Mouse (Mus musculus) CD4-positive helper T cell, adult 2 months (primary cell): Measurements from ENCODE around the gene Pi4k2b.
"Not testable (repeated sequence)": the region's sequence is repeated elsewhere in the genome, so short reads cannot be mapped to it uniquely, and the experiment has no call there.

Source experiments
- DNase-seq: peaks from one replicate; pipeline ENCODE4 v3.0.0-alpha.2; 2012; ENCODE audit warnings: low read depth, missing footprints, low spot score

Gene Pi4k2b

DNA sequence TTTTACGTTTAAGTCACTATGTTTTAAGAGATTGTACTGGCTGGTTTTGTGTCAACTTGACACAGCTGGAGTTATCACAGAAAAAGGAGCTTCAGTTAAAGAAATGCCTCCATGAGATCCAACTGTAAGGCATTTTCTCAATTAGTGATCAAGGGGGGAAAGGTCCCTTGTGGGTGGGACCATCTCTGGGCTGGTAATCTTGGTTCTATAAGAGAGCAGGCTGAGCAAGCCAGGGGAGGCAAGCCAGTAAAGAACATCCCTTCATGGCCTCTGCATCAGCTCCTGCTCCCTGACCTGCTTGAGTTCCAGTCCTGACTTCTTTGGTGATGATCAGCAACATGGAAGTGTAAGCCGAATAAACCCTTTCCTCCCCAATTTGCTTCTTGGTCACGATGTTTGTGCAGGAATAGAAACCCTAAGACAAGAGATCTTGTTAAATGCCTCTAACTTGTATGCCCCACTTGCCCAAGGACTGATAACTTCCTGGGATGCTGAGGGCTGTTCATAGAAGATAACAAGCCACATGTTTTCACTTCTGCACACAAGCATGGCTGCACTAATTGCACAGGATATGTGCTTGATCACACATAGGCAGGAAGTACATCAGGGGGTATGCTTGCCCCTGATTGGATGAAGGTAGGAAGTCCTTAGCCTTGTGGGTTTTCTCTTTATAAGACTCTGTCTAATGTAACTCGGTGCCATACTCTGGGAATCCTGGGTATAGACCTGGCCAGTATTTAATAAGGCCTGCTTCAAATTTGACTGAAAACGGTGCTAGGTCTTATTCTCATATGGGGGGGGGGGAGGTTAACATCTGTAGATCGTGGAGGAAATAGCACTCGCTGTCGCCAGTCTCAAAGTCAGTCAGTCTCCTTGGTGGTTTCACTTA lies 35.3 kb downstream of the Pi4k2b start:
- not testable (repeated sequence) for DNase-seq

DNA sequence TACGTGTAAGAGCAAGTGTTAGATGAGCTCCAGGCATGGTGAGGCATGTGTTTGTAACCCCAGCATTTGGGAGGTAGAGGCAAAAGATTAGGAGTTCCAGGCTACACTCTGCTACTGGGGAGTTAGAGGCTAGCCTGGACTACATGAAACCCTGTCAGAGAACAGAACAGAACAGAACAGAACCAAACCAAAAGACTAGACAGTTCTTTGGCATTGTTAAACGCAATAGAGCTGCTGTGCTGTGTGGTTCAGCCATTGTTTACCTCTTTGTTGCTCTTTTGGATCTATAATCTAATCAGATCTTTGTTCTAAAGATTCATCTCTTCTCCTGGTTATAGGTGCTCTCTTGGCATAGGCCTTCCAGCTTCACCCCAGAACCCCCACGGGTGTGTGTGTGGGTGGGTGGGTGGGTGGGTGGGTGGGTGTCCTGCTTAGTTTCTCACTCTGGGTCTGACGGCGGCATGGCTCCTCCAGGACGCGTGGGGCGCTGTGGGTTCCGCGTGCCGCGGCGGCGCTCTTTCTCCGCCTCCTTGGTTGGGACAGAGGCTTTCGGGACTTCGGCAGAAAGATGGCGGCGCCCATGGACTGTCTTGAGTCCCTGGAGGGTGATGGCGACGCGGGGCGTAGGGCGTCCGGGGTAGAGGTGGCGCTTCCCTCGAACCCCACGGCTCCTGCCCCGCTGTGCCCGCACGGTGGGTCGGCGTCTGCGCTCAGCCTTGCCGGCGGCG lies 41.3 kb downstream of the Pi4k2b start:
- peak; percentile 88 for DNase-seq

DNA sequence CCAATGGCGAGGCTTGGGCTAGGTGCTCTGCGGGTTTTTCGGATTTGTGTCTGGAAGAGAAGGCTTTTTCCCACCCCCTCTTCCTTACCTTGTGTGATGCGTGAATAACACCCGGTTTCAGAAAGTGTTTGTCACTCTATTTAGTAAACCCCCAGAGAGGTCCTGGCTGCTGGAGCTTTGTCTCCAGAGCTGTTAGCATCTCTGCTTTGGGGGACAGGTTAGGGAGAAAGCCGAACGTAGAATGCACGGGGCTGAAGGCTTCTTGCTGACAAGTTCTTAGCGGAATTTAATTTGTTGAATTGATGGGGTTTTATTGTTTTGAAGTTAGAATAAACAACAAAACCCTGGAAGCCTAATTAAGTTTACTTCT lies 41.9 kb downstream of the Pi4k2b start:
- DNase-seq = no peak

DNA sequence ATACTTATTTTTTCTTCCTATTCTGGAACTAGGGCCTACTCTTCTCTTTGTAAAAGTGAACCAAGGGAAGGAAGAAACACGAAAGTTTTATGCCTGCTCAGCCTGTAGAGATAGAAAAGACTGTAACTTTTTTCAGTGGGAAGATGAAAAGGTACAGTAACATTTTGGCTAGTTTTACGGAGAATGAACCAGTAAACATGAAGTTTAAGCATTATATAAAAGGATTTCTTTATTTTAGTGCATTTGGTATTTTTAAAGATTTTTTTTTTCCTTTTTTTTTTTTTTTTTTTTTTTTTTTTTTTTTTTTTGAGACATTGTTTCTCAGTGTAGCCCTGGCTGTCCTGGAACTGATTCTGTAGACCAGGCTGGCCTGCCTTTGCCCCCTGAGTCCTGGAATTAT lies 42.6 kb downstream of the Pi4k2b start:
- no peak for DNase-seq

DNA sequence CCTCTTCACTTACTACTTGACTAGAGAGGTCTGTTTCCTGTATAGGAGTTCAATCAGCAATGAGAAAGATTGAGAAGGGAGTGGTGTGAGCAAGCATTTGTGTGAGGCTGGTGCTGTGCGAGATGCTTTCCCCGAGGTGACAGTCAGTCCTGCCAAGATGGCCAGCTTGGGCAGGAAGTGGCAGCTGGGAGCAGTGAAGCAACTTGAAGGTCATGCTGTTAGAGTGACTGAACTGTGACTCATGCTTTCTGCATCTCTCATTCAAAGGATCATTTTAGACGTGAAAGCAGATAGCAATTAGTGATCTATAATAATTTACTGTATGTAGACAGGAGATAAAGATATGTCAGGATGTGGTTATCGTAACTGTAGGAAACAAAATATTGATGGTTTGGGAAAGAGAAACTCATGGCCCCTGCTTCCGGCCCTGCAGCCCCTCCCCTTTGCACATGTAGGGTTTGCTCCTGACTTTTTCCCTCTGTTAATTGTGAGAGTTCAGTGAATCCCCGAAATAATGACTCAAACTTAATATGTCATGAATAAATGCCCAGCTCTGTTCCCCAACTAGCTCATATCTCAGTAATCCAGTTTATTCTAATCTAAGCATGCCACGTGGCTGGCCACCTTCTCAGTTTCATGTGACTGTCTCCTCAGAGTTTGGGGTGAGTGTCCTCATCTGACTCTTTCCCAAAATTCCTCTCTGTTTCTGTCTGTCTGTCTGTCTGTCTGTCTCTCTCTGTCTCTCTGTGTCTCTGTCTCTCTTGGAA lies 45.4 kb downstream of the Pi4k2b start:
- DNase-seq = peak; percentile 39

GRCm38 (mm10) chr5:52793230-52793629 lies 51.9 kb downstream of the Pi4k2b start:
- DNase-seq = no peak

- no peak for DNase-seq
Observed at GRCm38 (mm10) chr5:52794109-52794508, 52.7 kb downstream of the Pi4k2b start.

DNA sequence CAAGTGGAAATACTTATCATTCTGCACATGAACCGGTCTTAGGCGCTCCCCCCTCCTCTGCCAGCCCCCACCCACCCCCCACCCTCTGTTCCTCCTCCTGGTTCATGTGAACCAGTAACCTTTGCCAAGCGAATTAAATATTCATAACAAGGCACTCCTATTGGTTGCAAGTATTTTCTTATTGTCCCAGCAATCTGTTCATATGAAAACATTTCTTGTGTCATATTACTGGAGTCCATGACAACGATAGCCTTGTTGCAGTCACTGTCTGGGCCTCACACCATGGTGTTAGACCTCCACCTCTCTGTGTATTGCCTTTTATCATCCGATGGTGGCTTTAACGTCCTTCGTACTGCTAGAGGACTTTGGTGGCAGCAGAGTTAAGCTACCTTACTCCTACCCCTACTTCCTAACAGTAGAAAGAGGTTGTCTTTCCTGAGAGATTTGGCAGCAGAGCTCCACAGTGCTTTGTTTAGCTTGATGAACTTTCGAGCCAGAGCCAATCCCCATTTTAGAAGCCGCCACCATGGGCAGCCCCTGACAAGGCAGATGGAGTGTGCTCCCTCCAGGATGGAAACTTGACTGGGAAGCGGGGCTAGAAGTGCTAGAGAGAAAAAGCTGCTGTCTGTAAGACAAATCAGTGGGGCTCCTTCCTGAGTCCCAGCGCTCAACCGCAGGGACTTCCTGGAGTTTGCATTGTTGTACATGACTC lies 58.1 kb downstream of the Pi4k2b start:
- no peak for DNase-seq

DNA sequence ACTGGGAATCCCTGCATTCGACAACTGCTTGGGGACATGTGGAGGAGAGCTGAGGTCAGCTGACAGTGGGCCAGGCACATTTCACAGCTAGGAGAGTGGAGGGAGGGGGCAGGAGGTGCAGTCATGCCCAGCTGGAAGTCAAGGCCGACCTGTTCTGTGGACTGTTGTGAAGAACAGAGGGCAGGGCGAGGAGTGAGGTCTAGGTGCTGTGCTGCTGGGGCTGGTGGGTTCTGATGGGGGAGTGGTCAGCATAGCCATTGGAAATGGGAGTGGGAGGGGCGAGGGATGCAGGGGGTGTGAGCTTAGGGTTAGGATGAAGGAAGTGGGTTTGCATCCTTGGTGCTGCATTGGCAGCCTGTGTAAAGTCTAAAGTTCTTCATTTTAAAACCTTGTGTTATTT lies 64.4 kb downstream of the Pi4k2b start:
- DNase-seq = no peak

GRCm38 (mm10) chr5:52806349-52806748 lies 65.0 kb downstream of the Pi4k2b start:
- DNase-seq = no peak

DNA sequence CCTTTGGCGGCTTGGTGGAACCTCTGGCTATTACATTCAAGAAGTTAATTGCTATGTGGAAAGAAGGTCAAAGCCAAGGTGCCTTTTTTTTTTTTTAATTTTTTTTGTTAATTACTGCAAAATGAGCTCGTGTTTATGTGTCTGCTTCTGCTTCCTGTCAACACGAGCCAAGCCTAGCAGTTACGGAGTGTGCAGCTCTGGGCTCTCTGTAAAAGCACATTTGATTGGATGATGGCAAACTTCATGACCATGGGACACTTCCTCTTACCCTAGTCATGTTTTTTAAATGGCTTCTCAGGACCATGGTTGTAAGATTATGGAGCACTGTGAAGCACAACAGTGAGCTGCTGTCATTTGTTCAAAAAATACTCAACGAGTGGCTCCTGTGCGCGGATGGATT lies 65.7 kb downstream of the Pi4k2b start:
- no peak for DNase-seq

GRCm38 (mm10) chr5:52810446-52810845 lies 69.1 kb downstream of the Pi4k2b start:
- DNase-seq = no peak

- DNase-seq = no peak
Observed at GRCm38 (mm10) chr5:52811056-52811455, 69.7 kb downstream of the Pi4k2b start.

DNA sequence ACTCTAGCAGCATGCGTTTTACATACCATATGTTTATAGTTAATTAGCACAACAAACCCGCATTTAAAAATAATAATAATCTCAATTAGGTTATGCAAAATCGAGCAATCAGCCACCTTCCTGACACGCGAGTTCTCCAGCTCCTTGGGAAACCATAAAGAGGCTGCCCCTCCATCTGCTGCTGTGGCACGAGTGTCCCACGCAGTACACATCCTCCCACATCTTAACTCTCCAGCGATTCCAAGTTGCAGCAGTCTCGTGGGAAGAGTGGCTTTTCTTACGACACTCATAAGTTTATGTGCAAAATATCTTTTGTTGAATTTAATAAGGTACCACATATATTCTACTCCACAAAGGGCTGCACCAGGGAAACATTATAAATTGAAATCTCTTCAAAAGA lies 71.1 kb downstream of the Pi4k2b start:
- DNase-seq = no peak

GRCm38 (mm10) chr5:52813312-52813711 lies 71.9 kb downstream of the Pi4k2b start:
- no peak for DNase-seq

- DNase-seq = no peak
Observed at GRCm38 (mm10) chr5:52818676-52819075, 77.3 kb downstream of the Pi4k2b start.
